Mouse (Mus musculus) liver, embryonic 14.5 days (tissue): ENCODE measurements around the gene Sec16b.

Experiments used
- CTCF ChIP-seq: IDR thresholded peaks from 2 replicates; pipeline ENCODE4 v1.5.1; 2016; ENCODE audit warnings: antibody characterized with exemption, low read depth, control low read depth
- EP300 ChIP-seq: IDR thresholded peaks from 2 replicates; pipeline ENCODE4 v1.6.1; 2016; ENCODE audit warnings: antibody characterized with exemption, low read depth

GRCm38 (mm10) chr1:157554163-157554562 lies 47.6 kb downstream of the Sec16b start:
- TF ChIP-seq CTCF (no peak), EP300 (no peak)
